Mouse (Mus musculus) CD4-positive, CD25-positive, alpha-beta regulatory T cell, adult 4 months (primary cell): ENCODE data around the gene Sash1. TPM values are rescaled to one million over a fixed set of nuclear protein-coding genes. Genes with fewer than 3 reads are reported as not detected.
A peak's percentile ranks its signal among the peaks of the same experiment; 100 is the strongest.
"Not testable (repeated sequence)": the region's sequence is repeated elsewhere in the genome, so short reads cannot be mapped to it uniquely, and the experiment has no call there.

Source experiments
- ATAC-seq: one replicate; pipeline ENCODE4 v1.8.0; 2017
- polyA plus RNA-seq, 2 experiments: library from polyadenylated mRNA; unstranded; fragments of 100-300 nt; shearing (Covaris generic); gene quantifications; one replicate each; pipeline ENCODE4 v1.2.1; 2017

The Sash1 gene
- polyA plus RNA-seq, 2 experiments from 2014 or later, result not detected

DNA sequence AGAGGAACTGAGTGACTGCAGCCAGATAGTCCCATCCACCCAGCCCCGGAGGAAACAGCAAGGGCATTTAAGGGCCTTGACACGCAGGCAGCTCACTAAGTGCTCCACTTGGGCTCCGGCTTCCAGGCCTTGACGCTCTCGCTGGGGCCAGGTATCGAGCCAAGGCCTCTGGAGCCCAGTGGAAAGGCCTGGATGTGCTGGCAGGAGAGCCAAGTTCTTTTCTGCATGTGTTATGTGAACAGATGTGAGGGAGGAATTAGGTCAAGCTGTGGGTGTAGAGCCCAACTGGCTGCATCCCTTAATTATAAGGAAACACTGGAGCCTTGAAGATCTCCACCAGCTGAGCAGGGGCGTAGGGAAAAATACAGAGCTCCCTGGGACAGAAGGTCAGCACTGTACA lies 133.4 kb downstream of the Sash1 start:
- no peak for ATAC-seq

- no peak for ATAC-seq
Measured at GRCm38 (mm10) chr10:8749537-8749936, 136.3 kb downstream of the Sash1 start.

- no peak for ATAC-seq
Measured at GRCm38 (mm10) chr10:8747450-8748212, 138.2 kb downstream of the Sash1 start.

GRCm38 (mm10) chr10:8746082-8746696 lies 139.7 kb downstream of the Sash1 start:
- no peak for ATAC-seq

- no peak for ATAC-seq
Measured at GRCm38 (mm10) chr10:8742872-8743271, 143.0 kb downstream of the Sash1 start.

GRCm38 (mm10) chr10:8741505-8741904 lies 144.4 kb downstream of the Sash1 start:
- ATAC-seq, result no peak

GRCm38 (mm10) chr10:8740797-8741196 lies 145.1 kb downstream of the Sash1 start:
- ATAC-seq, result no peak

GRCm38 (mm10) chr10:8729387-8730337 lies 156.2 kb downstream of the Sash1 start:
- ATAC-seq, result no peak

- no peak for ATAC-seq
Measured at GRCm38 (mm10) chr10:8719345-8719744, 166.5 kb downstream of the Sash1 start.

DNA sequence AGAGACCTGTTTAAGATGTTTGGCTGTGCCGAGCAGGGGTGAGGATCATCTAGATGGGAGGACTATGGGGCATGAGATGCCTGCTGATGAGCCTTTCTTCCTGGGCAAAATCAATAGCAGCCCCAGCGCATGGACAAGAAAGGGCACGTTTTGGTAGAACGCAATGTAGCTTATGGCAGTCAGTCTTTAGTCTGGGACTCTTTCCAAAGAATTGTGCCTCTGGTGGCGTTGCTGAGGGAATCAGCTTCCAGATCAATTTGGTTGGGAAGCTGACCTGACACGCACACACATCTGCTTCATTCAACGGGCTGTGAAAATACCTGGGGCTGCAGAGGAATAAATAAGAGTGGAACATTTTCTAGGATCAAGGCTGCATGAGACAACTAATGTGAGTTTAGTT lies 167.0 kb downstream of the Sash1 start:
- ATAC-seq, result no peak

DNA sequence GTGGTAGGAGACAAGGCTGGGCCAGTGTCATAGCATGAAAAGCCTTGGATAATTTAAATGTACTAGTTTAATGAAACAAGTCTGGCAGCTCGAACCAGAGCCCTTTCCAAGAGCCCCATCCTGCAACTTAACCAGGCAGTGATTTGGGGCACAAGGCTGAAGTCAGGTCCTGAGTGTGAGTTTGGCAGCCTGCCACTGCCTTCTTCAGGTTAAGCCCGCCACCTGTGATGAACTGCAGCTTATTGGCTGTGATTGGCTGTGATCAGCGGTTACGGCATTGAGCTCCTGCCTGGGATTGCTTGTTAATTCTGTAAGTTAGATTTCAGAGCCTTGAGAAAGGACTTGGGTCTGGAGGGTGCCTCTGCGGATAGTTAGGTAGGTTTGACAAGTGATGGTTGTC lies 168.7 kb downstream of the Sash1 start:
- ATAC-seq, result no peak

GRCm38 (mm10) chr10:8715679-8716284 lies 170.1 kb downstream of the Sash1 start:
- ATAC-seq, result peak; percentile 66

- not testable (repeated sequence) for ATAC-seq
Measured at GRCm38 (mm10) chr10:8696636-8697035, 189.2 kb downstream of the Sash1 start.

DNA sequence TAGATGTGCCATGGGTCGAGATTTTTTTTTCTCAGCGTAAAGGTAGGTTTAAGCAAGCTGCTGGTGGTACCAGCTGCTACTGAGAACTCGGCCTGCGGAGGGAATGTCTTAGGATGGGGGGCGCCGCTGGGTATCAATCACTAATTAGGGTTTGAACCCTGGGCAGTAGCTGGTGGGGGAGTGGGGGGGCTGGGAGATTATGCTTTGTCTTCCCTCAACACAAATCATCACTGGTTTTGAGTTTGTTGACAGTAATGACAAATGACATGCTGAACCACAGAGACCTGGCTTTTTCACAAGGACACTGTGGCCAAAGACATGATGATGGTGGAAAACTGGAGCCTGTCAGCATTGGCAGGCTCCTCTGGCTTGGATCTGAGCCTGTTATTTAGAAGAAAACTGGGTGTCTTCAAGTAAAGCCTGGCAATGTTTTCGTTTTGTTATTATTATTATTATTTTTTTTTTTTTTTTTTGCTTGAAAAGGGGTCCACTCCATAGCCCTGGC lies 191.8 kb downstream of the Sash1 start:
- ATAC-seq, result no peak

GRCm38 (mm10) chr10:8693561-8693960 lies 192.3 kb downstream of the Sash1 start:
- no peak for ATAC-seq

- ATAC-seq, result no peak
Measured at GRCm38 (mm10) chr10:8692531-8692930, 193.3 kb downstream of the Sash1 start.

- ATAC-seq, result no peak
Measured at GRCm38 (mm10) chr10:8686219-8686618, 199.7 kb downstream of the Sash1 start.

DNA sequence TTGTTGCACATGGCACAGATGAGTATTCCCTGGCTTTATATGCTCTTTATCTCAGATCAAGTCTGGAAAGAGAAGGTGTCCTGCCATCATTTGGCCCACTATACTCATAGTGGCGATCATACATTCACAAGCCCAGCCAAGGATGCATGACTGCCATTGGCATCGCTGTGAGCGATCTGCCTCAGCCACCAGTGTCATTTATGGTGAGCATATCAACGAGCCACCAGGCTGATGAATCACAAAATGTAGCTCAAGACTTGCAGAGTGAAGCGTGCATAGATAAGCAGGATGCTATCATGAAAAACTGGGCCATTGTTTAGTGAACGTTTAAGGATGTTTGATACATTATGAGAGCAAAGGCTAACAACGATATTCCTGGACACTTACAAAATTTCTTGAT lies 200.6 kb downstream of the Sash1 start:
- no peak for ATAC-seq

DNA sequence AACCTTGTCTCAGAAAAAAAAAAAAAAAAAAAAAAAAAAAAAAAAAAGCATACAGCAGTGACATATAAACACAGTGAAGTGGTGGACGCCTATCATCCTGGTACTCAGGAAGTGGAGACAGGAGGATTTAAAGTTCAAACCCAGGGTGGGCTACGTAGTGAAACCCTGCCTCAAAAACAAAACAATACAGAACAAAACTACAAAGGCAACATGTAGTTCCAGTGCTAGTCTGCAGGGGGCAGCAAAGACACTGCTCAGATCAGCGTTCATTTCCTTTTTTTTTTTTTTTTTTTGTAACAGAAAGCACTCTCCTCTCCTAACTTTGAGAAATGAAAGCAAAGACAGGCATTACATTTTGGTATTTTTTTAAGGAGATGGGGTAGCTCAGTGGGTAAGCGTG lies 203.0 kb downstream of the Sash1 start:
- peak; percentile 29 for ATAC-seq

DNA sequence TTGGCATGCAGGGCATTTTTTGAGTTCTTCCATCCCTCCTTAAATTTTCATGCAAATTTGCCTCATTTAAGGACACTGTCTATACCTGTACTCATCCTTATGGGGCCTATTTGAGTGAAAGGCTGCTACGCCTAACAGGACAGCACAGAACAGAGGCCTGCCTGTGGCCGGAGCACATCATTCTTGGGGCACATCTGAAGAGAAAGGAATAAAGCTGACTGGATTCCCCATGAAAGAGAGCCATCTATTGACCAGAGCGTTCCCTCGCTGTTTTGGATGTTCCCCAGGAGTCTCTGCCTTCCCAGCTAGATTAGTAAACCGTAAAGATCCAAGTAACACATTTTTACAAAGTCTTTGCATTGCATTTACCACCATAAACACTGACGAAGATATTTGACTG lies 203.5 kb downstream of the Sash1 start:
- no peak for ATAC-seq

GRCm38 (mm10) chr10:8676722-8677121 lies 209.1 kb downstream of the Sash1 start:
- ATAC-seq, result no peak
